Mouse (Mus musculus) stomach, embryonic 14.5 days (tissue): ENCODE results near the gene Gm17364. TPM values are rescaled to one million over a fixed set of nuclear protein-coding genes. Genes with fewer than 3 reads are reported as not detected.

ENCODE experiments used
- ATAC-seq: fragments of 200-750 bp; cut with Nextera tagmentation; 2 replicates; pipeline ENCODE4 v1.8.0; 2017; ENCODE audit warnings: low read depth, moderate TSS enrichment; ENCODE audit not compliant: insufficient number of reproducible peaks, insufficient read depth, low FRiP score
- H3K27ac ChIP-seq: fragments of 300-500 bp; sonication (generic); 2 replicates; pipeline ENCODE4 v1.5.1; 2014; ENCODE audit warnings: mild to moderate bottlenecking, low read length, moderate library complexity, mixed read lengths
- H3K27me3 ChIP-seq: fragments of 300-500 bp; sonication (generic); 2 replicates; pipeline ENCODE4 v1.6.1; 2014; ENCODE audit warnings: low read length, control low read depth, mixed read lengths; ENCODE audit not compliant: control insufficient read depth, insufficient read depth
- H3K36me3 ChIP-seq: fragments of 300-500 bp; sonication (generic); 2 replicates; pipeline ENCODE4 v1.6.1; 2014; ENCODE audit warnings: mild to moderate bottlenecking, control low read depth, low read length, moderate library complexity, mixed read lengths; ENCODE audit not compliant: control insufficient read depth, insufficient read depth
- H3K4me1 ChIP-seq: fragments of 300-500 bp; sonication (generic); 2 replicates; pipeline ENCODE4 v1.6.1; 2014; ENCODE audit warnings: low read length, control low read depth, mixed read lengths; ENCODE audit not compliant: control insufficient read depth, insufficient read depth
- H3K4me2 ChIP-seq: fragments of 300-500 bp; sonication (generic); replicated peaks from 2 replicates; pipeline ENCODE4 v1.6.1; 2014; ENCODE audit warnings: low read depth, low read length, control low read depth
- H3K4me3 ChIP-seq: fragments of 300-500 bp; sonication (generic); 2 replicates; pipeline ENCODE4 v1.5.1; 2014; ENCODE audit warnings: low read depth, low read length, control low read depth
- H3K9ac ChIP-seq: fragments of 300-500 bp; sonication (generic); replicated peaks from 2 replicates; pipeline ENCODE4 v1.6.1; 2014; ENCODE audit warnings: low read depth, mild to moderate bottlenecking, control low read depth, low read length, moderate library complexity, mixed read lengths
- H3K9me3 ChIP-seq: fragments of 300-500 bp; sonication (generic); 2 replicates; pipeline ENCODE4 v1.6.1; 2016; ENCODE audit warnings: low read depth, low read length, control low read depth; ENCODE audit not compliant: control insufficient read depth
- WGBS: fragments of 180-500 bp; shearing (Covaris S2); extraction: QIAGEN DNeasy Blood & Tissue Kit; methylation state at CpG from one replicate; pipeline ENCODE4 v1.1.7; 2014; 5-methylcytosine and 5-hydroxymethylcytosine counted together
- polyA plus RNA-seq: library from polyadenylated mRNA; unstranded; fragments of >200 nt; fragmentation: Nextera tagmentation; extraction: Ambion mirVana; gene quantifications from 2 replicates; pipeline ENCODE4 v1.2.1, GENCODE M21; 2014

Gene Gm17364
- polyA plus RNA-seq, 1 experiment from 2014 or later = not detected

- Histone ChIP-seq H3K4me2 (peak overlapping the region; percentile 28), H3K4me3 (peak overlapping the region; percentile 13; the same call in 1 of the 2 replicates), H3K36me3 (no peaks in the 10 kb centered on the region), H3K27me3 (no peaks in the 10 kb centered on the region), H3K9me3 (no peaks in the 10 kb centered on the region), H3K9ac (no peak overlapping the region), H3K27ac (peak overlapping the region; percentile 3; the same call in 1 of the 2 replicates), H3K4me1 (no peaks in the 10 kb centered on the region)
- 56% methylated on average over 13 of the region's 13 CpGs for WGBS
- no peak for ATAC-seq
These were observed 37.7 kb downstream of the Gm17364 start for GRCm38 (mm10) chr13:41235845-41236741.

DNA sequence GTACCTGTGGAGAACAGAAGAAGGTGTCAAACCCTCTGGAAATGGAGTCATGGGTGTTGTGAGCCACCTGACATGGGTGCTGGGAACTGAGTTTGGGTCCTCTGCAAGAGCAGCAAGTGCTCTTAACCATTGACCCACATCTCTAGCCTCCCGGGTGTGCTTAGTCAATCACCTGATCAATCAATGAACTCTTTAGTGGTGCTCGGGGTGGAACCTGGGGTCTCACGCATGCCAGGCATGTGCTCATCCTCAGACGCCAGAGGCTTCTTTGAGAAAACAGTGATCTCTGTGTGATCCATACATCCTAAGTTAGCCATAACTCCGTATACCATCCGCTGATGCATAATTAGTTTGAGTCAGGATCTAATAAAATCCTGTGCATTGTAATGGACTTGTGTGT is 38.6 kb downstream of the Gm17364 start:
- Histone ChIP-seq H3K27me3 (no peaks in the 10 kb centered on the region), H3K4me1 (no peaks in the 10 kb centered on the region), H3K4me3 (no peak overlapping the region), H3K36me3 (no peaks in the 10 kb centered on the region), H3K27ac (no peak overlapping the region), H3K9ac (no peak overlapping the region), H3K9me3 (no peaks in the 10 kb centered on the region), H3K4me2 (no peak overlapping the region)
- 81% methylated on average over 6 of the region's 6 CpGs for WGBS
- ATAC-seq = no peak

- Histone ChIP-seq H3K27ac (no peak overlapping the region), H3K4me2 (no peak overlapping the region), H3K4me1 (no peaks in the 10 kb centered on the region), H3K9ac (no peak overlapping the region), H3K4me3 (no peak overlapping the region), H3K27me3 (no peaks in the 10 kb centered on the region), H3K9me3 (no peaks in the 10 kb centered on the region), H3K36me3 (no peaks in the 10 kb centered on the region)
- 85% methylated on average over 7 of the region's 7 CpGs for WGBS
- ATAC-seq = no peak
These were observed 40.5 kb downstream of the Gm17364 start for GRCm38 (mm10) chr13:41233241-41233640.

- WGBS = 86% methylated on average over 15 of the region's 15 CpGs
These were observed 41.6 kb downstream of the Gm17364 start for GRCm38 (mm10) chr13:41232209-41232608.

GRCm38 (mm10) chr13:41231389-41231983 is 42.3 kb downstream of the Gm17364 start:
- no peaks in the 10 kb centered on the region for H3K9me3 ChIP-seq
- no peak overlapping the region for H3K4me2 ChIP-seq
- H3K4me3 ChIP-seq = no peak overlapping the region
- no peak for ATAC-seq
- no peak overlapping the region for H3K27ac ChIP-seq
- H3K36me3 ChIP-seq = no peaks in the 10 kb centered on the region
- 79% methylated on average over 12 of the region's 12 CpGs for WGBS
- no peaks in the 10 kb centered on the region for H3K27me3 ChIP-seq
- no peak overlapping the region for H3K9ac ChIP-seq
- H3K4me1 ChIP-seq = no peaks in the 10 kb centered on the region

More at GRCm38 (mm10) chr13:41232209-41232608, 41.6 kb downstream of the Gm17364 start:
- no peak for ATAC-seq
- H3K4me2 ChIP-seq = no peak overlapping the region
- H3K4me1 ChIP-seq = no peaks in the 10 kb centered on the region
- H3K27ac ChIP-seq = no peak overlapping the region
- H3K36me3 ChIP-seq = no peaks in the 10 kb centered on the region
- no peaks in the 10 kb centered on the region for H3K9me3 ChIP-seq
- no peak overlapping the region for H3K9ac ChIP-seq
- no peak overlapping the region for H3K4me3 ChIP-seq
- H3K27me3 ChIP-seq = no peaks in the 10 kb centered on the region

- Histone ChIP-seq H3K9me3 (no peaks in the 10 kb centered on the region), H3K9ac (no peak overlapping the region), H3K27ac (no peak overlapping the region), H3K4me1 (no peaks in the 10 kb centered on the region), H3K27me3 (no peaks in the 10 kb centered on the region), H3K4me3 (no peak overlapping the region), H3K4me2 (no peak overlapping the region), H3K36me3 (no peaks in the 10 kb centered on the region)
- 87% methylated on average over 5 of the region's 5 CpGs for WGBS
- no peak for ATAC-seq
These were observed 43.5 kb downstream of the Gm17364 start for GRCm38 (mm10) chr13:41230256-41230655.

- no peak overlapping the region for H3K4me3 ChIP-seq
- WGBS = 81% methylated on average over 5 of the region's 5 CpGs
- no peaks in the 10 kb centered on the region for H3K4me1 ChIP-seq
- no peaks in the 10 kb centered on the region for H3K36me3 ChIP-seq
- H3K27ac ChIP-seq = no peak overlapping the region
- no peak overlapping the region for H3K4me2 ChIP-seq
- no peaks in the 10 kb centered on the region for H3K9me3 ChIP-seq
- no peaks in the 10 kb centered on the region for H3K27me3 ChIP-seq
- H3K9ac ChIP-seq = no peak overlapping the region
- no peak for ATAC-seq
These were observed 45.7 kb downstream of the Gm17364 start for GRCm38 (mm10) chr13:41228060-41228459.

DNA sequence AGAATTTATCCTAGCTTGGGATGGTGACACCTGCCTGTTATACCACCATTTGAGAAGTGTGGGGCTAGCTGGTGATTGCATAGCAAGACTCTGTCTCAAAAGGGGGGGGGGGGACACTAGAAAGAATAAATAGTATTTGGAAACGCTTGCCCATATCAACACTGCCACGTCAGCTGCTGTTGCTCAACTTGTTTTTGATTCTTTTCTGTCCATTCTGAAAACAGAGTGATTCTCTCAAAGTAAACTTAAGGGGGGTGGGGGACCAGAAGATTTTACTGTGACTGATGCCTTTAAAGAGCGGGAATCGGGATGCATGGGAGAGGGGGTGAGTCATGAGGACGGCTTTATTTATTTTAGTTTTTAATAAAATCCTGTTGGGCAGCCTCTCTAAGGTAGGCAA is 47.3 kb downstream of the Gm17364 start:
- 49% methylated on average over 5 of the region's 5 CpGs for WGBS
- Histone ChIP-seq H3K4me2 (no peak overlapping the region), H3K27me3 (no peaks in the 10 kb centered on the region), H3K9ac (no peak overlapping the region), H3K9me3 (no peaks in the 10 kb centered on the region), H3K27ac (no peak overlapping the region), H3K36me3 (no peaks in the 10 kb centered on the region), H3K4me1 (no peaks in the 10 kb centered on the region), H3K4me3 (no peak overlapping the region)
- ATAC-seq = no peak
